Mouse (Mus musculus) thymus, adult 2 months (tissue): ENCODE measurements at regions not wholly inside any gene's neighbourhood (a gene's known extent, or its start where the extent isn't known, plus 50 kb on each side); places are given as distances from the start of the nearest gene placed in this dataset.

Experiments
- CTCF ChIP-seq: fragments of 200-500 bp; IDR thresholded peaks from 2 replicates; pipeline ENCODE4 v1.5.1; 2012; ENCODE audit warnings: mild to moderate bottlenecking, control low read depth, low read length, moderate library complexity, borderline replicate concordance; ENCODE audit not compliant: control insufficient read depth, poor library complexity, insufficient read depth; ENCODE audit errors: extremely low read depth
- POLR2A ChIP-seq: fragments of 200-500 bp; IDR thresholded peaks from 2 replicates; pipeline ENCODE4 v1.6.1; 2012; ENCODE audit warnings: mild to moderate bottlenecking, low read length, control low read depth, moderate library complexity; ENCODE audit not compliant: control insufficient read depth, poor library complexity, insufficient read depth; ENCODE audit errors: extremely low read depth

DNA sequence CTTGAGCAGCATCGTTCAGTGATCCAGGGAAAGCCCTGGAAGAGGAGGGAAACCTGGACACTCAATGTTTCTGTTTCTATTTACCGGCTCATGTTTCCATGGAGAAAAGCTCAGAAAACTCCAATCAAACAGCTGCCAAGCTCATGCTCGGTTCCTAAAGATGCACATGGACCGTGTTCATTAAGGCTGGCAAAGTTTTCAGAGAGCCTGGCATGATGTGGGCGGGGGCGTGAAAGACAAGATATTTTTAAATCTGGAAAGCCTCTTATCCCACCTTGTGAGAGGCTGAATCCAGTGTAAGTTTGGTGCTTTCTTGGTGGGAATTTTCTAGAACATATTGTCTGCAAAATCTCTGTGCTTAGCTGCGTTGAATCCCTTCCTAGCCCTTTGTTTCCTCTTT lies 1114.3 kb upstream of the Gulo start:
- TF ChIP-seq CTCF (no peak), POLR2A (no peak)
